Mouse (Mus musculus): Measurements from ENCODE around the gene Trpm8.

DNA sequence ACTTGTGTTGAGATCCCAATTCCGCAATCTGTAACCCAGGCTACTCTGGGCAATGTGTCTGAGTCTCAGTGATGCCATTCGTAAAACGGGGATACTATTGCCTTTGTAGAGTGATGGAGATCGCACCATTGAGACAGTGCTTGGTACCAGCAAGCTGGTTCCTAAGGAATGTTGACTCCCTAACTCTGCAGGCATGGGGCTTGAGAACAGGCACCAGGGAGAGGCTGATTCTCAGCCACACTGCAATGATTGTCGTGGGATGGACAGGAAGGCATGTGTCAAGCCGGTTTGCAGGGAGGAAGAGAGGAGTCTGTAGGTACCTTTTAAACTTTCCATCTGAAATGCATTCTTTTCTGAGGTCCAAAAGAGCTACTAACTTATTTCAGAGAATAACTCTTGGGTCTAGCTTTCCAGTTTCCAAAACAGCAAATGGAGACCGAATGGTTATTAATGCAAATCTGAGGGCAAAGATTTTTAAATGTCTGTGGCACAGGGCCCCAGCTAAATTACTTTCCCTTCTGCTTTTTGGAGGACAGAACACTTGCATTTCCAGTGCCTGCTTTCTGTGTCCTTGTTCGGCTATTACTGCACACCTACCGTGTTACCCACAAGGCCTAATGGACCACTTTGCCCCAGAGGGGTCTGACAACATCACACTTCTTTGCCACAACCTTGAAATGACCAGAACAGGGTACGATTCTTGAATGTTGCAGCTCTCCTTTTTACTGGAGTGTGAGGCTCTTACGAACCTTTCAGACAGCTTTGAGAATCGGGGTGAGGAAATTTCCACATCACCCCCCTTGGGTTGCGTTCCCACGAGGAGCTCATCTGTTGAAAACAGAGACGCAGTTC, 6.1 kb downstream of the Trpm8 start:
- TF ChIP-seq MAX (IDR thresholded peaks at IDR 0.05; ENCODE audit: low read depth) (no peak), POLR2A (IDR thresholded peaks at IDR 0.05; ENCODE audit: insufficient read length, low read depth) (no peak), TCF12 (IDR thresholded peaks at IDR 0.05; ENCODE audit: insufficient read depth, poor library complexity, severe bottlenecking) (no peak), SRF (IDR thresholded peaks at IDR 0.05; ENCODE audit: control insufficient read depth, insufficient read length, low read depth) (no peak), USF1 (IDR thresholded peaks at IDR 0.05; ENCODE audit: low read depth) (no peak), POLR2AphosphoS2 (IDR thresholded peaks at IDR 0.05; ENCODE audit: insufficient read length, low read depth) (no peak), MYOG (IDR thresholded peaks at IDR 0.05; ENCODE audit: control insufficient read depth in 1 of 3, insufficient read depth in 1 of 3, insufficient read length in 2 of 3, low read depth in 2 of 3) (no peak), CEBPB (IDR thresholded peaks at IDR 0.05; ENCODE audit: insufficient read depth, poor library complexity, severe bottlenecking) (no peak), E2F4 (IDR thresholded peaks at IDR 0.05; ENCODE audit: insufficient read depth) (no peak), MYOD1 (IDR thresholded peaks at IDR 0.05; ENCODE audit: control insufficient read depth in 1 of 3, insufficient read length in 2 of 3, low read depth in 2 of 3) (no peak)
